Mouse (Mus musculus) c-Kit-negative CD71-positive TER-119-positive erythroid progenitor cells, embryonic 14.5 days (primary cell): Measurements from ENCODE around the gene Olfr520.
"Not testable (repeated sequence)": the region's sequence is repeated elsewhere in the genome, so short reads cannot be mapped to it uniquely, and the experiment has no call there.

ENCODE experiments used
- DNase-seq: peaks from one replicate; pipeline ENCODE4 v3.0.0-alpha.2; 2013; ENCODE audit warnings: low read depth, low spot score

Olfr520 gene

DNA sequence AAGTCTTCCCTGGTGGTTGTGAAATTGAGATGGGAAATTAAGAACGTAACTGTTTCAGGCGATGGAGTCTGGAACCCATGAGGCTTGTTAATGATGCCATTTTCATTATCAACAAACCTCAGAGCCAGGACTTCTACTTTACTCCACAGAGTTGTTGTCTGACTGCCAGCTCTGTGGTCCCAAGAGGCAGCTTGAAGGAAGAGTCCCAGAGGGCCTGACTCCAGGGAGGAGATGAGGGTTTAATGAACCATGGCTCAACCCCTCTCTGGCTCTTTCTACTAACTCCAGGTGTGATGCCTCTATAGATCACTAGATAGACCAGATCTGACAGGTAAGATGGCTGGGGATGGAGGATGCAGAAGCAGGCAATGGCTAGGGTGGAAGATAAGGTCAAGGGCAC lies at the start of gene Olfr520:
Olfr520 (plus strand) TSS at position 301 of the 400 bp plus-strand sequence.
- DNase-seq, result no peak

DNA sequence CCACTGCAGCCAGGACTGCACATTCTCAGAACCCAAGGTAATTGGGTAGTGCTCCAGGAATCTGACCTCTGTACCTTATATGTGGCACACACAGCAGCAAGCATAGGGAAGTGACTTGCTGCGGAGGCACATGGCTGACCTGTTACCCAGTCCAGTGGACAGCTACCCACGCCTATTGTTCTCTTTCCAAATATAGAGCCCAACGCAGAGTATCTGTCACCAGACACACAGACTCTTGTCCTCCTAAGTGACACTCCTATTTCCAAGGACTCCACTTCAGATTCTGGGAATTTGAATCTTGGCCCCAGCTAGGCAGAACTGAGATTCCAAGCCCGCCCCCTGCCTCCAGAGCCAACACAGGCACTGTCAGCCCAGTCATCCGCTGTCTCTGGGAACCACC lies 49.3 kb upstream of the Olfr520 start:
- no peak for DNase-seq

DNA sequence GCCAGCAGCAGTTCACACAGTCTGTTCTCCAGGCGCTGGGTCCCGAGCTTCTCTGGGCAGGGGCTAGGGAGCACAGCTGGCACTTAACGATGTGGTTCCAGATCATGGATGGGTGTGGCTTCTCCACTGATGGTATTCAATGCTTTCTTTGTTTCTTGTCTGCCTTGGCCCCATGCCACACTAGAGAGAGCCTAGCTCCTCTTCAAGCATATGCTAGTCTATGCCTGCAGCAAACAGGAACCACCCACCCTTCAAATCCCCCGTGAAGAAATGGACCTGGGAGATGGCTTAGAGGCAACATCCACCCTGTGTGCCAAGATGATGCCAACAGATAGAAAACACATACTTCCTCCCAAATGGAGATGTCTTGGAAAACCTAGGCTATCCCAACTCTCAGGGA lies 46.0 kb upstream of the Olfr520 start:
- no peak for DNase-seq

DNA sequence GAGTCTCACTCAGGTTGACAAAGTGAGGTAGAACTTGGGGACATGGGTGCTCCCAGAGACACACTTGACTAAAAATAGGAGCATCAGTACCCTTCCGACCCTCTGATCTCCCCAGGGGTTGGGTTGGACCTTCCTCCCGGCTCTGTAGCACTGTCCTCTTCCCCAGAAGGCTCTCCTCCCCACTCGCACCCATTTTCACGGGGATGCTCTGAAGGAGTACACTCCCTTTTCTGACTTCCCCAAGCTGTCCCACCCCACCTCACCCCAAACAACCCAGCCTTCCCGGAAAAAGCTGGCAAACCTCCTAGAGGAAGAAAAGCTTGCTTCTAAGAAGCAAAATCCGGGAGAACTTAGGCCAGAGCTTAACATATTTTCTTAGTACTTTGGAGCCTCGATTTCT lies 39.3 kb upstream of the Olfr520 start:
- DNase-seq, result no peak

DNA sequence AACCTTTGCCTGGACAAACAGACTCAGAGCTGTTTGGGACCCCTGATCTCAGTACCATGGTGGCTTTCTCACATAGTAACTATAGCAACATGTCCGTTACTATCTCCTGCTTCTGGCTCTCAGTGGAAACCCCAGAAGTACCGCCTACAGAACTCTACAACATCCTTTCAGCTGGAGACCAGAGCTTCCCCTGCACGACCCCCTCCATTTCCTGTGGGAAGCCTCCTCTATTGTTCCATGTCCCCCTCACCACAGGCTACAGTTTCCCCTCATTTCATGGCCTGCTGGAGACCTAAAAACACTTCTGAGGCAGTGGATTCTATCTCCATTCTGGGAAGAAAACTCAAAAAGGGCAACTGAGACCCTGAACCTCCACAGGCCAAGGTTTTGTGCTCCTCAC lies 37.7 kb upstream of the Olfr520 start:
- DNase-seq, result no peak

DNA sequence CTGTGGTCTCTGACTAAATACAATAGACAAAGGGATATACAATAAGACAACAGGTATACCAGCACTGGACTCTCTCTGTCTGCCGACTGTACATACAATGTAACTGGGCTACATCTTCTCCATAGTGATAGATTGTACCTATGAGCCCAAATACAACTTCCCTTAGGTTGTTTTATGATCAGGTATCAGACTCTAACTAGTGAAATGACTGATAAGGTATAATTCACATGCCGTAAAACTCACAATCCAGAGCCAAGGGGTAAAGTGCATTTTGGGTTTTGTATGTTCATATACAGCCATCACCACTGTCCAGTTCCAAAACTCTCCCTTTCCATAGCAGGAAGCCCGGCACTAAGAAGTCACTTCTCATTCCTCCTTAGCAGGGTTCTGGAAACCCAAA lies 36.7 kb upstream of the Olfr520 start:
- no peak for DNase-seq

DNA sequence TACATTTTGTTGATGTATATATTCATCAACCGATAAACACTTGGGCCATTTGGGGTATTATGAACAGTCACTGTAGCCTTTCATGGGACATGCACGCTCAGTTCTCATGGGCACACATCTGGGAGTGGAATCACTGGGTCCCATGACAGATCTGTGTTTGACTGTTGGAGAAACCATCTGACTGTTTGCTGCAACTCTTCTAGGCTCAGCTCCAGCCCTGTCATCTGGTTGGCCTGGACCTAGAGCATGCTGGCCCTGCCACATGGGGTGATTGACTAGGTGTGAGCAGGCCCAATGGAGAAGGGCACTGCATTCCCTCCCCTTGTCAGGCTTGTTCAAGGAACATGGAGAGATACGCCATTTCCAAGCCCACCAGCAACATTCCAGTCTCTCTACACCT lies 36.1 kb upstream of the Olfr520 start:
- DNase-seq, result no peak

DNA sequence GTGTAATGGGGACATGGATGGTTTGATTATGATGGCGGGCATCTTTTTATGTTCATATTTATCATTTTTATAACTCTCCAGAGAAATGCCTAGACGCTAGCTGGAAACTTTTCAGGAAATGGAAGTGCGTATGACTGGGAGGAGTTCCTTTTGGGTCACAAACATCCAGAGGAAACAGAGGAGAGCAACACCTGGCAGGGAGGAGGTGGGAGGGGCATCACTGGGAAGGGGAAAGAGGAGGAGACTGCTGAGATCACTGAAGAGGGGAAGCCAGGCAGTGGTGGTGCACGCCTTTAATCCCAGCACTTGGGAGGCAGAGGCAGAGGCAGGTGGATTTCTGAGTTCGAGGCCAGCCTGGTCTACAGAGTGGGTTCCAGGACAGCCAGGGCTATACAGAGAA lies 35.6 kb upstream of the Olfr520 start:
- DNase-seq, result not testable (repeated sequence)

DNA sequence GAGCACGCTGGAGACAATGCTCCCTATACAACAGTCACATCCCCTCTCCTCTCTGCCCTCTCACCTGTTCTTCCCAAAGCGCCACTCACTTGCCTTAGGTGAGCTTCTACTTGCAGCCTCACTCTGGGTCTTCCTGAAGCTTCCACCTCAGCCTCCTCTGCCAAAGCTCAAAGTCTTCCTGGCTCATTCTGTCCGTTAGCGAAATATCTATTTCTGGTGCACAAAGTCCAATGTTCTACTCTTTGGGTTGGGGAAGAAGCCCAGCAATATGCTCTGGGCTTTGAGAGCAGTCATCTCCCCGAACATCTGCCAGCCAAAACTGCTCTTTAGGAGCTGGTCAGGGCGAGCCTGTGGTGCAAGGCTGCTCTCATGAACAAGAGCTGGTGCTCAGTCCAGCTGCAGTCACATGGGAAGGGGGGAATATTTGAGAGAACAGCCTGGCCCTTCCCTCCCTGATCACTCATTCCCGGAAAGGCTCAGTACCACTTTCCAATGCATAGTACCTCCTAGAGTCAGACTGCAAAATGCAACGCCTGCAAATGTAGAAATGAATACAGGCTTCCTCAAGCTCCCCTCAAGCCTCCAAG lies 34.5 kb upstream of the Olfr520 start:
- no peak for DNase-seq

DNA sequence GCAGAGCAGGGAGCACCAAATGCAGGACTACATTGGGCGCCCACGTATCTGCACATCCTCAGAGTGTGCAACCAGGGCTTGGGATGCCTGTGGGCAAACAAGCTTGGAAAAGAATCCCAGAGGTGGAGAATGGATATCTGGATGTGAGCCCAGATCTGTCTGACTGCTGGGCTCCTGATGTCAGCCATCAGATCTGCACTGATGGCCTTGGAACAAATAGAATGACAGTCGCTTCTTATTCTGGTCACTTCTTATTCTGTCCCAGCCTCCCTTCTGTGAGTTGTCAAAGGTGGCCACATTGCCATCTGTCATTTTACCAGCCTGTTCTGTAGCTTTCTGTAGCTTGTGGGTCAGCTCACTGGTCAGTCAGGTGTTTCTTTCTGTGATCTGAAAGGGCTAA lies 31.5 kb upstream of the Olfr520 start:
- no peak for DNase-seq

DNA sequence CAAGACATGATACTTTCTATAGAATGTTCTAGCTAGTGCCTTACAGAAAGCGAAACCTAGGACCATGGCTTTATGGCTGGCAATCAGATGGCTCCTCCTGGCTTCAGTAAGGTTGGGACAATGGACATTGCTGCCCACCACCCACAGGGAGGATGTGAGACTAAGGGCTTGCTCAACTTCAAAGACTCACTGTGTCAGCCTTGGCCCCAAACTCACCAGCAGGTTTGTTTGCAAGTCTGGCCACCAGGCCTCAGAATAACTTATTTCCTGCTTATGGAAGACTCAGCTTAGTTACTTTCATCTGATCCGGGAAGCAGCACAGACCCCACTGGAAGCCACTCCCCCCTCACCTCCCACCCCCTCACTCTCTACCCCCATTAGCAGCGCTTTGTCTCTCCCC lies 31.0 kb upstream of the Olfr520 start:
- no peak for DNase-seq

DNA sequence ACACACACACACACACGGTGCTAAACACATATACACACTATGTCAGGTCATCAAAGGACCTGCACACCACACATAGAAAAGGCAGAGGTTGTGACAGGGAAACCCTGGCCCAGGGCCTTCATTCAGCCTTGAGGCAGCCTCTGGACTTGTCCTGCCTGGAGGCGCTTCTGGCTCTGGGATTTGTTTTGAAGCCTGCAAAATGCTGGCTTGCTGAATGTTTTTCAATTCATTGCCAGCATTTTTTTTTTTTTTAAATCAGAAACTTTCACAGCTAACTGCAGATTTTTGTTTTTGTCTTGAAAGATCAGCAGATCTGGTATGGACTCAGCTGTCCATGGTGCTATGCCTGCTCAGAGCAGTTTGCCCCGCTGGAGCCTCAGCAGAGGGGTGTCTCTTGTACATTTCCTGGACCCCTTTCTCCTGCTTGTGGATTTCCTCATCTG lies 30.3 kb upstream of the Olfr520 start:
- DNase-seq, result no peak

DNA sequence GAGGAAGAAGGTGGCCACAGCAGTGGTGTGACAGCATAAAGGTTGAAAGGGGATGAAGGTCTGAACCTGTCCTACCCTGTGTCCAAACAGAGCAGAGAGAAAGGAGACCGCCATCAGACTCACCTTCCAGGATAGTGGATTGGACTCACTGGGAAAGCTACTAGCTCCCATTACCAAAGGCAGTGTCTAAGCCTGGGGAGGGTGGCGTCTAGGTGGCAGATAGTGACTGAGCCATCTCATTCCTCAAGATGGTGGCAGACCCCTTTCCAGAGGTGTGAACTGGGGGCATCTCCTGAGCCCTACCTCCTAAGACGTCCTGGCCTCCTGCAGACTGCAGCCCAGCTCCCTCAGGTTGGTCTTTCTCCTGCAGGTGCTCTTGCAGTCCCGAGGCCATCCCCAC lies 29.4 kb upstream of the Olfr520 start:
- no peak for DNase-seq

DNA sequence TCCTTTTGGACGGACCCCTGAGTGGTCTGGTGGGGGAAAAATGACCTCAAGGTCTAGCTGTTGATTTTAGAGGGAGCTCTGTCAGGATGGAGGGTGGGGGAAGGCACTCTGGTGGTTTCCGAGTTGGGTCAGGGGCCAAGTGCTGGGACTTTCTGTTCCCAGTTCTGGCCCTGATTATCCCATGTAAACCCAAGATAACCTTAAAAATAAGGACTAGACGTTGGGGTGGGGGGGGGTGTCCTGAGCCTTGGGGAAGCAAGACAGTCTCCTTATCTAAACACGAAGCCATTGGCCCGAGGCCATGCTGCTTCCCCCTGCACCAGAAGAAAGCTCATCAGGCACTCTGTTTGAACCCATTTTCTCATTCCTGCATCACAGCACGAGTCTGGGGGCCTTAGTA lies 27.9 kb upstream of the Olfr520 start:
- no peak for DNase-seq

DNA sequence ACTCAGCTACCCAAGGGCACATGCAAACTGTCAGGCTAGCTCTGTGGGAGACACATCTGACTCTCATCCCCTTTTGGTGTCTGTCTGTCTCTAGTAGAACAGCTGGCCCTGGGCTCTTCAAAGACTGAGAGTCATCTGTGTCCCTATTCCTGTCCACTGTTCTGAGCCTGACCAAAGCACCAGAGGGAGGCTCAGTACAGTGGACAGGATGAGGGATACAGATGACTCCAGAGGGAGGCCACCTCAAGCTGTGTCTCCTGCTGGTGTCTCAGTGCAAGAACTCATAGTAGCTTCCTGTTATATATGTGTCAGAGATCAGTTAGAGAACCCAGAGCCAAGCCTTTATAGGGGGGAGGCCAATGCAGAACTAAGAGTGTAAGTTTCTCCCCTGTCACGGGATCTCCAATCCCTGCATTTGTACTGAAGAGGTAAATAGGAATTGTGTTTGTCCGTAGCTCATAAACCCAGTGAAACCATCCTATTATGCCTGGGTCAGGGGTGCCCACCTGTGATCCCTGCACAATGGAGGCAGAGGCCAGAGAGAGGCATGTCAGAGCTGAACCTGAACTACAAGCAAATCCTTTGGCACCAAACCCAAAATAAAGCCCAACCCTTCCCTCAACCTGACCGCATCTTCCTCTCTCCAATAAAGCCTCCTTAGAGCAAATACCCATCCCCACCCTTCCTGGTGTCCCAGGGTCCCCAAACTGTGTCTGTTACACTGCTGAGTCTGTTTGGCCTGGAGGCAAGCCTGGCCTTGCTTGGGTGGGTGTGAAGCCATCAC lies 25.1 kb upstream of the Olfr520 start:
- DNase-seq, result no peak

DNA sequence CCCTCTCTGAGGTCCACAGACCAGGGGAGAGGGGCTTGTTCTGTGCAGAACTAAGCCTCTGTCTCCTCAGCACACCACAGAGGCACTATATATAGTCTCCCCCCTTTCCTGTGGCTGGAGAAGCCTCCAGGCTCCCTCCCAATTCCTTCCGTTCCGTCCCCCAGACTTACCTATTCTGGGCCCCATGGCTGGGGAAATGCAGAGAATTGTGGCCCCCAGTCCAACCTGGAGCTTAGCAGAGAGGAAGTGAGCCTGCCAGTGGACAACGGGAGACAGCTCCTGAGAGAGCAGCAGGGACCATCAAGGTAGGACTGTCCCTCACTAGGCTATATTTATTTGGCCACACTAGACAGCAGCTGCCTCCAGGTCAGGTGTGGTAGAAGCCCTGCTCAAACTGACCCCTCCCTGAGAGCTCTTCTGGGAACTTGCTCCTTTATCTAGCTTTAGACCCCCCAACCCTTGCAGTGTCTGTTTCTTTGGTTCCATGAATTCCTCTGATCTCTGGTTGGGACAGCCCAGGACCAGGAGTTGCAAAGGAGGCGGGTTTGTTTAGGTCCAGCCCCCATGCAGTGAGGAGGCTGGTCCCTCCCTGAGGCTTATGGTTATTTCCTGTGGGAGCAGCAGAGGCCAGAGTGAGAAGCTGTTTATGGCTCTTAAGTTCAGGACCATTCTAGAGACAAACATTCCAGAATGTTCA lies 23.6 kb upstream of the Olfr520 start:
- no peak for DNase-seq

DNA sequence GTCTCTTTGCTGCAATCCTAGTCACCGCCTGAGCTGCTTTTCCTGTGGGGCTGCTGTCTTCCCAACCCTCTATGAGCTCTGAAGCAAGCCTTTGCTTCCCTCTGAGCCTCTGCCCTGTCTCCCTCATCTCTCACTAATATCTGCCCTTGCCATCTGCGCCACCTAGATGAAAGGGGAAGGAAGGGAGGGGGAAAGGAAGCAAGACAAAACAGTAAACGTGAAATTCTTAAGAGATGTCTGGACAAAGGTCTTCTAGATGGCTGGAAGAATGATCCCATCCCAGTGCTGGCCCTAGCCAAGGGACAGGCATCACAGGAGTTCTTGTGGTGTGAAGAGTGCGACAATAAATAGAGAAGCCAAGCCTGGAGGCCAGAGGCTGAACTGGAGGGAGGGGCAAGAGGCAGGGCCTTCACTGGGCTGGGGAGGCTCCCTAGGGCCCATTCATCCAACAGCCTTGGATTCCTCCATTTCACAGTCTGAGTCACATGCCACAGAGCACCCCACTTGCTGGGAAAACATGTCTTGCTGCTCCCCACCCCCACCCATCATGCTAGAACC lies 23.0 kb upstream of the Olfr520 start:
- no peak for DNase-seq

DNA sequence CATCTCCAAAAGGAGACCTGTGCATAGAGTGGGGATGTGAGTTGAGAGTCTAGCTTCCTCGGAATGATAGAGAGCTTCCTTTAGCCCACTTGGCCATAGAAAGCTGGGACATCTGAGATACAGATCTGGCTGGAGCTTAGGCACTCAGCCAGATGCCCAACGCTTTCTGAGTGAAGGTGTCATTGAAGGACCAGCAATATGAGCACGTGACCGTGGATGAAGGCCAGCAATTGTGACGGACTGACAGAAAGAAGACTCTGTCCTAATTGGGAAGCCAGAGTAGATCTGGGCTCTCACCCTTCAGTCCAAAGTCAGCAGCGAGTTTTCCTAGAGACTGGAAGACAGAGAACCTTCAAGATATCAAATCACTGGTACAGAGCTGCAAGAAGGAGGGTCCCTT lies 22.4 kb upstream of the Olfr520 start:
- no peak for DNase-seq

DNA sequence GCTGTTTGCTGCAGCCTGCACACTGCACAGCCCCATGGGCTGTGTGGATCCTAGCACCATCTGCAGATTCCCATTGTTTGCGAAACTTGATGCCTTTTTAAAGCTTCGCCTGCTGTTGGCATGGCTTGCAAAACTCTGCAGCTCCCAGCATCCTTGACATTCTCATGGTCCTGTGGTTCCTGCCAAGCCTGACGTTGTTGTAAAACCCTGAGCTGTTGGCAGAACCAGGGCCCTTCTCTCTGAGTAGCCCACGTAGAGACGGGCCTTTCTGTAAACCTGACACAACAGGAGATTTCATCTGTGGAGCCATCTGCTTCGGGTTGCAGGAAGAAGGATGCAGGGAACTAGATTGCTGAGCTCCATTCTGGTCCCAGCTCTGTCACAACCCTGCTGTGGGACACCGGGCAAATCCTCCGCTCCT lies 21.8 kb upstream of the Olfr520 start:
- no peak for DNase-seq

DNA sequence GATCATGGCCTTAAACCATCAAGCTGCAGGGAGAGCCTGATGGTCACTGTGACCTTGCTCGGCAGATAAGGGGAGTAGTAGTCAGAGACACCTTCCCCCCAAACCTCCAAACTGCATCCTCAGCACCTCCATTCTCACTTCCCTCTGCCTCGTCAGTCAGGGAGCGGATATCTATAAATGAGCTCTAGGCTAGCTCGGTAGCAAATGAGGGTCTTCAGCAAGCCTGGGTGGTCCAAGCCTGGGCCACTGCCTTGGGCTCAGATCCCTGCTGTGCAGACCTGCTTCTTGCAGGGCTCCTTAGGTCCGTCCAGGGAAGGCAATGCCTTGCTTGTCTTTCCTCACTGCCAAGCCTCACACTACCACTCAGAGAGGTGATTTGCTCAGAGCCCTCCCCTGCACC lies 21.3 kb upstream of the Olfr520 start:
- no peak for DNase-seq

DNA sequence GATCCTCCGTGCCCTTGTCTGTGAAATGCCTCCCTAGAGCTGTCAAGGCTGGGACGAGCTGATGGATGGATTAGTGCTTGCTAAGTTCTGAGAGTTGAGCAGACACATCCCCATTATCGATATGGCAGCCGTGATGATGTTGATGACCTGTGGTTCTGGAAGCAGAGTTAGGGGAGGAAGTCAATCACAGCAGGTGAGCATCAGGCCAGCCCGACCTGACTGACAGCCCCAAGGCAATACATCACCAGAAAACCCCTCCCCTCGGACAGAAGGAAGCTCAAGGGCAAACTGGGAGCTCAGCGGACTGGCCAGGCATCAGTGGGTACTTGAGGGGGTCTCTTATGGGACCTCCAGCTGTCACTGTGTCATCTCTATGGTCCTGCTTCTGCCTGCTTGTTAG lies 20.1 kb upstream of the Olfr520 start:
- DNase-seq, result no peak

DNA sequence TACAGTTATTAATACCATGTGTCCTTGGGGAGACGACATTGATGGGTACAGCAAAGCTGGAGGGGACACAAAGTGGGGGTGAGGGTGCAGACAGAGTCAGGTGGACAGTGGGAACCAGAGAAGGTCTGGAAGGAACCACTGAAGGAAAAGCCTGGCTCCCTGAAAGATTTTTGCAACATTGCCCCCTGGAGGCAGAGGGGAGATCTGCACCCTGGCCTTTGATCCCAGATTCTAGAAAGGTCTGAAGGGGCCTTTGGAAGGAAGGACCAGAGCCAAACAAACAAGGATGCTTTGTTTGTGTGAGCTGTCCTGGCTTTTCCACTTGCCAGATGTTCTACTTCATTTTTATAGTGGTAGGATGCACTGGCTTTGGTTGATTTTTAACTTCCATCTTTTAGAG lies 19.6 kb upstream of the Olfr520 start:
- peak; percentile 53 for DNase-seq

DNA sequence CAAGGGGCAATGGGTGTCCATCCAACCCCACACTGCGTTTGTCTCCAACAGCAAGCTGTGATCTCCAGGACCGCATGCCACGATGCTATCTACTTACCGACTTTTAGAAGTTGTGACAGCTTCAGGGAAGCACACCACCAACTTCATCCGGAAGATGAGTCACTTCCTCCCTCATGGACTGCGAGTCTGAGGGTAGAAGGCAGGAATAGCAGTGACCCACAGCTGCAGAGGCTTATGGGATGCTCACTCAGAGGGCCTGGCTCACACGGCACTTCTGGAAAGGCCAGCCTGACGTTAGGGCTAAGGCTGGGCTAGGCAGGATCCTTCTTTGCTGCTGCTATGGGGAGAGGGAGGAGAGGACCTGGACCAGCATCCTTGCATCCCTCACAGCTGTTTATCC lies 18.9 kb upstream of the Olfr520 start, which contains the start of gene Slco2b1:
Slco2b1 (minus strand) TSS at position 175 of the 400 bp plus-strand sequence.
- no peak for DNase-seq
